Mouse (Mus musculus) heart, adult 2 months (tissue): ENCODE measurements at regions not wholly inside any gene's neighbourhood (a gene's known extent, or its start where the extent isn't known, plus 50 kb on each side); places are given as distances from the start of the nearest gene placed in this dataset.

ENCODE experiments used
- CTCF ChIP-seq: fragments of 200-600 bp; IDR thresholded peaks from 2 replicates; pipeline ENCODE4 v1.8.1; 2022; ENCODE audit warnings: antibody characterized with exemption, mild to moderate bottlenecking, moderate library complexity
- EP300 ChIP-seq: fragments of 200-500 bp; IDR thresholded peaks from 2 replicates; pipeline ENCODE4 v1.6.1; 2011; ENCODE audit warnings: low read depth, low read length, control low read depth; ENCODE audit not compliant: insufficient read depth
- POLR2A ChIP-seq: fragments of 200-500 bp; IDR thresholded peaks from 2 replicates; pipeline ENCODE4 v1.6.1; 2011; ENCODE audit warnings: mild to moderate bottlenecking, low read depth, low read length, control low read depth; ENCODE audit not compliant: insufficient read depth

DNA sequence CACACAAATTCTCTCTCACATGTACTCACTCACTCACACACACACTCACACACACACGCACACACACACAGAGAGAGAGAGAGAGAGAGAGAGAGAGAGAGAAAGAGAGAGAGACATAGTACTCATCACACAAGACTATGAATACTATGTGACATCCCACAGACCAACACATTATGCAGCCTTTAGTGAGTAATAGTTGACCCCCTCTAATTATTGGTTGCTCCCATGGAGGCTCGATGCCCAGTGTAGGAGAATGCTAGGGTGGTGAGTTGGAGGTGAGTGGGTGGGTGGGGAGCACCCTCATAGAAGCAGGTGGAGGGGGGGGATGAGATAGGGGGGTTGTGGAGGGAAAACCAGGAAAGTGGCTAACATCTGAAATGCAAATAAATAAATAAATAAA, 69.4 kb upstream of the Slco6d1 start:
- TF ChIP-seq CTCF = no peak
- TF ChIP-seq POLR2A = no peak
- no peak for TF ChIP-seq EP300
